Mouse (Mus musculus): ENCODE data around the gene Mllt3.

Mllt3 gene

GRCm38 (mm10) chr4:87781971-87782370 is 251.2 kb downstream of the Mllt3 start:
- no peak for DNase-seq (ENCODE audit: low read depth, low spot score)

- no peak for DNase-seq (ENCODE audit: low read depth, low spot score)
Observed at GRCm38 (mm10) chr4:87775721-87776120, 257.4 kb downstream of the Mllt3 start.

- no peak for DNase-seq (ENCODE audit: low read depth, low spot score)
Observed at GRCm38 (mm10) chr4:87774515-87774914, 258.6 kb downstream of the Mllt3 start.

- DNase-seq (ENCODE audit: low read depth, low spot score): peak; percentile 73
Observed at GRCm38 (mm10) chr4:87767711-87768561, 265.2 kb downstream of the Mllt3 start.

GRCm38 (mm10) chr4:87765729-87766128 is 267.4 kb downstream of the Mllt3 start:
- DNase-seq (ENCODE audit: low read depth, low spot score): no peak

GRCm38 (mm10) chr4:87761075-87761474 is 272.1 kb downstream of the Mllt3 start:
- DNase-seq (ENCODE audit: low read depth, low spot score): no peak

- no peak for DNase-seq (ENCODE audit: low read depth, low spot score)
Observed at GRCm38 (mm10) chr4:87760297-87760696, 272.9 kb downstream of the Mllt3 start.

GRCm38 (mm10) chr4:87759625-87760024 is 273.5 kb downstream of the Mllt3 start:
- no peak for DNase-seq (ENCODE audit: low read depth, low spot score)

GRCm38 (mm10) chr4:87759110-87759509 is 274.1 kb downstream of the Mllt3 start:
- DNase-seq (ENCODE audit: low read depth, low spot score): no peak

GRCm38 (mm10) chr4:87751515-87751864 is 281.7 kb downstream of the Mllt3 start:
- DNase-seq (ENCODE audit: low read depth, low spot score): no peak

GRCm38 (mm10) chr4:87750856-87751514 is 282.2 kb downstream of the Mllt3 start:
- no peak for DNase-seq (ENCODE audit: low read depth, low spot score)

- no peak for DNase-seq (ENCODE audit: low read depth, low spot score)
Observed at GRCm38 (mm10) chr4:87749532-87750234, 283.5 kb downstream of the Mllt3 start.

- DNase-seq (ENCODE audit: low read depth, low spot score): no peak
Observed at GRCm38 (mm10) chr4:87745016-87745645, 288.0 kb downstream of the Mllt3 start.

- DNase-seq (ENCODE audit: low read depth, low spot score): peak; percentile 46
Observed at GRCm38 (mm10) chr4:87739524-87740128, 293.5 kb downstream of the Mllt3 start.

- DNase-seq (ENCODE audit: low read depth, low spot score): peak; percentile 47
Observed at GRCm38 (mm10) chr4:87739104-87739503, 294.1 kb downstream of the Mllt3 start.

- DNase-seq (ENCODE audit: low read depth, low spot score): no peak
Observed at GRCm38 (mm10) chr4:87737201-87737806, 295.9 kb downstream of the Mllt3 start.

GRCm38 (mm10) chr4:87736779-87737178 is 296.4 kb downstream of the Mllt3 start:
- DNase-seq (ENCODE audit: low read depth, low spot score): no peak

GRCm38 (mm10) chr4:87731118-87731672 is 302.0 kb downstream of the Mllt3 start:
- DNase-seq (ENCODE audit: low read depth, low spot score): peak; percentile 65

- DNase-seq (ENCODE audit: low read depth, low spot score): no peak
Observed at GRCm38 (mm10) chr4:87728581-87728980, 304.6 kb downstream of the Mllt3 start.

- DNase-seq (ENCODE audit: low read depth, low spot score): no peak
Observed at GRCm38 (mm10) chr4:87723448-87723847, 309.7 kb downstream of the Mllt3 start.

Measured in forelimb bud, embryonic 11.5 days (tissue).